Mouse (Mus musculus): ENCODE results near the gene Crybg1.

The Crybg1 gene

DNA sequence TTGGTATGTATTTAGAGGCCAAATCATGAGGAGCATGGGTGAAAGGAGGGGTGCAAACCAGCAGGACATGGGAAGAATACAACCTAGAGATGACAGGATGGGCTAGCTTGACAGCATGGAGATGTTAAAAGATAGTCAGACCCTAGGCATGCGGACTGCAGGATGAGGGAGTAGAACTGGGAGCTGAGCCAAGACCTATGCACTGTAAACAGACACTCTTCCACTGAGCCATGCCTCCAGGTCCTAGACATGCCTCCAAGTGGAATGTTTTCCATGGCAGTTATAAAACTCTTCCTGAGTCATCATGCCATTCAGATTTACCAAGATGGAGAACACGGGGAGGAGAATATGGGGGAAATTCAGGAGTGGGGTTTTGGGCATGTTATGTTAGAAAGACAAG is 53.9 kb downstream of the Crybg1 start:
- in situ Hi-C loops (cut with MboI, MseI): no loop called here

DNA sequence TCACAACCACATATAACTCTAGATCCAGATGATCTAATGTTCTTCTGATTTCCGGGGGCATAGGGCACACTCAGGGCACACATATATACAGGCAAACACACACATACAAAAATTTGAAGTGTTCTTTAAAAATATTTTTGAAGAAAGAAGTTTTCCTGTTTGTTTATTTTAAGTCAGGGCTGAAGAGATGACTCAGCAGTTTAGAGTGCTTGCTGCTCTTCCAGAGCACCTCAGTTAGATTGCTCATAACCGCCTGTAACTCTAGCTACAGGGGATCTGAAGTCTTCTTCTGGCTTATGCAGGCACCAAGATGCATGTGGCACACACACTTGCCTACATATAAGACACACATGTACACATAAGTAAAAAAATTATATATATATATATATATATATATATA is 56.9 kb downstream of the Crybg1 start:
- in situ Hi-C loops (cut with MboI, MseI): no loop called here

DNA sequence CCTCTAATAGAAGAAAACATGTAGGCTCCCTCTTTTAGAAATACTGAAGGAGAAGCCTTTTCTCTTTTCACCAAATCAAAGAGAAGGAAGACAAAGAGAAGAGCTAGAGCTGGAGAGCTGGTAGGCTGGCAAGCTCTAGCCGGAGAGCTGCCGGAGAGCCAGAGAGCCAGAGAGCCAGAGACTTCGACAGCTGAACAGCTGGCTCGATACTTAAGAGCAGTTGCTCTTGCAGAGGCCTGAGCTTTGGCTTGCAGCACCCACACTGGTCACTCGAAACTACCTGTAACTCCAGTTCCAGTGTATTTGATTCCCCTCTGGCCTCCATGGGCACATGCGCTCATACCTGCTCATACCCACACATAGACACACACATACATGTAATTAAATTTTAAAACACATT is 68.3 kb downstream of the Crybg1 start:
- in situ Hi-C loops (cut with MboI, MseI): no loop called here

DNA sequence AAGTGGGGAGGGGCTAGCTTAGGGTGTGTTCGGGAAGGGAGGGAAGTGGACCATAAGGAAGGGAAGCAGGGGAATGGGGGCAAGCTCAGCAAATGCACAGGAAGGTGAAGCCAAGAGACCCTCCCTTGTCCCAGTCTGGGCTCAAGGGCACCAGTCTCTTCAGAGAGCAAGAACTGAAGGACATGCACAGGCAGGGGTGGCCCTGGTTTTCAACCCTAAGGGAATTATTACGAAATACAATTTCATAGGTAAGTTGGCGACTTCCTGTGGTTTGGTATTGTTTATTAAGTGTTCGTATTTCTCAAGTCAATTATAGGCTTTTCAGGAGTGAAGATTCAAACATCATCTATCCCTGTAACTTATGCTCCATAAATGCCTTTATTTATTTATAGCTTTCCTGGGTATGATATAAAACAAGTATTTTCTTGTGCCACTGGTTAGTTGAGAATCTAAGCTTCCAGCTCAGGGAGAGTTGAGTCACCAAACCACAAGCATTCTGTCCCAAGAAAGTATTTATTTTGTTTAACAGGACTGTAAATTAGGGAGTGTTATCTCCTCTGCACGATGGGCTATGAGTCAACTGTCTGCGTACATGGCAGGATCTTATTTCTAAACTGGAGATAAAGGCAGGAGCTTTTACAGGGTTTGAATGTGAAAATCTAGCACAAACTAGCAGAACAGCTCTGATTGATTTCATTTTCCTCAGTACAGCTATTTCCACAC is 69.7 kb downstream of the Crybg1 start:
- in situ Hi-C loops (cut with MboI, MseI): no loop called here

DNA sequence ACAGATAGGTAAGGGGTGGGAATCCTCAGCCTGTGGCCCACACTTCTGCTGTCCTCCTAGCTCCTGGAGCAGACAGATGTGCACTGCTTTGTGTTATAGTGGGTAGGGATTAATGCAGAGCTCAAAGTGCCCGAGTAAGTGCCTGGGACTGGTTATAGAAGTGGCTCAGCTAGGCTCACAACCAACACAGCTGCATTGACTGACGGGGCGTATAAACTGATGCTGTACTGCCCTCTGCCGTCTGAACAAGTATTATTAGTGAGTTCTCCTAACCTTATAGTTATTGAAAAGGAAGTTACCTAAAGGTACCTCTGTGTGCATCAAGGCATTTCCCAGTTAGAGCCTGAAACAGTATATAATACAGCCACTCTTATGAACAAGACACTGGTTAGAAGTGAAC is 77.6 kb downstream of the Crybg1 start:
- in situ Hi-C loops (cut with MboI, MseI): loop anchor here (5.0 kb wide), 1 partner anchor 114 kb away; no protein-coding TSS in a partner anchor

DNA sequence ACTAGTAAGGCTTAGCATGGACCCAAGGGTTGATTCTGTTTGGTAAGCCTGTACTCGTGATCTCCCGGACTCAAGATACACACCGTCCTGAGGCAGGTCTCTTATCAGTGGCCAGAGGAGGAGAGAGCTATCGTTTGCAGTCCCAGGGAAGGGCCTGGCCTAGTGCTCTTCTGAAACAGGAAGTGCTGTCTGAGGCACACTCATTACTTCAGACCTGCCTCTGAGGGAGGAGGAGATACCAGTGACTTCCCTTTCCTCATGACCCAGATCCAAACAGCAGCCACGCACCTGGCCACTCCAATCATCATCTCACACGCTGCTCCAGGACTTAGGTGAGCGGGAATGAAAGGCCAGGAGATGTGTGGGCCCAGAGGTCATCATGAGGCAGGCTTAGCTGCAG is 79.5 kb downstream of the Crybg1 start:
- in situ Hi-C loops (cut with MboI, MseI): loop anchor here (10.0 kb wide), 1 partner anchor 514 kb away; no protein-coding TSS in a partner anchor

DNA sequence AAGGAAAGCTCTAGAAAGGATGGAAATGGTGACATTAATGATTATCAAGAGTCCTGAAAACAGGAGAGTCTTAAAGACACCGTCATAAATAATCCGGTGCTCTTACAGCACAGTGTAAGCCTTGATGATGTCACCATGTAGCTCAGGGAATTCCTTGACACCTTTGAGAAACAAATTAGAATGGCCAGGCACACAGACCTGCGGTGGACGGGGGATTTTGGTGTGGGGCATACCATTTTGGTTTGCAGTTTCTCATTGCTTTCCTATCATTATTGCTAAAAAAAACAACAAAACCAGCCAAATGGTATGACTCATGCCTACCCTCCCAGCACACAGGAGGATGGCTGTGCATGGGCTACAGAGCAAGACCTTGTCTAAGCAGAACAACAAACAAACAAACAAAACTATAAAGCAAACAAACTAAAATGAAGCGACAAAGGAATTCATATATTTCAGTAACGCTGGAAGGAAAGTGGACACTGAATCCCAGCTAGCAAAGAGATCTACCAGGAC is 82.7 kb downstream of the Crybg1 start:
- in situ Hi-C loops (cut with MboI, MseI): loop anchor here (10.0 kb wide), 1 partner anchor 511 kb away; no protein-coding TSS in a partner anchor

DNA sequence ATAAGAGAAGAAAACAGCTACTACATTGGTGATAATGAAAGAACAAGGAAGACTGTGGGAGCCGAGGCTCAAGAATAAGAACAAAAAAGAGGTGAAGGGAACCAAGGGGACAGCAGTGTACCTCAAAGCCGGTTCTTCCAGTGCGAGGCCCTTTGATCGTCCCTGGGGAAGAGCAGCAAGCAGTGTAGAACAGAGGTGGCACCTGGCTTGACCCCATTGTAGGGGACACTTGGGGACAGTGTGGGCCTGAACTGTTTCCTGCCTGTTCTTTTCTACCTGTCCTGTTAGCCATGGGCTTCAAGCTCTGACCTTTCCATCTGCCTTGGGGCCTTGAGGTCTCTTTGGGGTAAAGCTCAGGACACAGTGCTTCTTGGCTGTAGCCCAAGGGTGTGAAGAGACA is 85.7 kb downstream of the Crybg1 start:
- in situ Hi-C loops (cut with MboI, MseI): loop anchor here (10.0 kb wide), 1 partner anchor 508 kb away; no protein-coding TSS in a partner anchor

DNA sequence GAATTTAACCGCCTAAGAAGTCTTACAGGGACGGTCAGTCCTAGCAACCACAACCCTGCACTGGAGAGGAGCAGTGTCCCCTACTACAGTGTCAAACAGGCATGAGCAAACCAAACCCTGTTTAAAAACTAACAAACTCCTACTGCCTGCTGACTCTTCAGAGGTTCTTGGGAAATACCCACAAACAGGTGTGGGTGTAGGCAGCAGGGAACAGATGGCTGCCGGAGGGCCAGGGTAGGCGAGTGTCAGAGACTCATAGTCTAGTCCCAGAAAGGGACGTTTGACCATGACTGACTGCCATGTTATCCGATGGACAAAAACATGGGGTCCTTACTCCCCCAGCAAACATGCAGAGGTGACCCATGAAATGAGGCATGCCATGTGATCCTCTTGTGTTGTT is 97.7 kb downstream of the Crybg1 start:
- in situ Hi-C loops (cut with MboI, MseI): no loop called here

DNA sequence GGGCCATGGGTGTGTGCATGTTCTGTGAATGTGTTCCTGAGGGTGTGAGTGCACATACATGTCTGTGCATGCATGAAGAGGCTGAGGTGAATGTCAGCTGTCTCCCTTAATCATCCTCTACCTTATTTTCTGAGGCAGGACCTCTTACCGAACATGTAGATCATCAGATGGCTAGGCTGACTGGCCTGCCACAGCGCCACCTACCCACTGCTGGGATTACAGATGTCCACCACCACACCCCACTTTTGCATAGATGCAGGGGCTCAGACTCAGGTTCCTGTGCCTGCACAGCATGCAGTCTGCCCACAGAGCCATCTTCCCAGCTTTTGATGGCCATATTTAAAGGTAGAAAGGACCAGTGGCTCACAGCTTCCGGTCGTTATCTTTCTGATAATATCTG is 103.9 kb downstream of the Crybg1 start:
- in situ Hi-C loops (cut with MboI, MseI): loop anchor here (10.0 kb wide), 1 partner anchor 470 kb away; the partner anchor contains the start of gene Cd24a

DNA sequence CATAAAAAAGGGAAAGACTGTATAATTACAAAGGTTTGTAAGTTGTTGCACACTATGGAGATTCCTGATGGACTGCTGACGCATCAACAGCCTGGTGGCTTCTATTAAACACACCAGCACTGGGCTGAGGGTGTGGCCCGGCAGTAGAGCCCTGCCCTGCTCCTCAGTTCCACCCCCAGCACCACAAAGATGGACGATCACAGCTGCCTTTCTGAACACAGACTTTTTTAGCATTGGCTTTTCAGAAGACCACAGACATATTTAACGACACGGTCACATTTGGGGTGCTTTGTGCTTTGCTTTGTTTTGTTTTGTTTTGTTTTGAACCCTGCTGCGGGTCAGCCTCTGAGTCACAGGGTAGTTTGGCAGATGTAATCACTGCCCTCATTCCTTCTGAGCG is 105.0 kb downstream of the Crybg1 start:
- in situ Hi-C loops (cut with MboI, MseI): loop anchor here (10.0 kb wide), 1 partner anchor 469 kb away; the partner anchor contains the start of gene Cd24a

DNA sequence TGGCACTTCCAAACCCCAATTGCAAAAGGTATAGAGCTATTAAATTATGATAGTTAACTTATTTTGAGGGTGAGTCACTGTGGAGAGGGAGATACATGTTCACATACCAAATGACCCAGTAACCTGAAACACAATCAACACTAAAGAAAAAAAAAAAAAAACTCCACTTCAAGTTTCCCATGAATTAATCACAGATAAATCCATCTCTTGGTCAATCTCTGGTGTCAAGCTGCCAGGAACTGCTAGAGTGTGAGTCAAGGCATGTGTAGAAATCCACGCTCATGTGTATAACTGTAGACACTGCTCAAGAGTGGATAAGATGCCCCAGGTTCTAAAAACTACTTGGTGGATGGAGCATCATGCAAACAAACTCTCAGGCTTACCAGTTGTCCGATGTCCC is 109.5 kb downstream of the Crybg1 start:
- in situ Hi-C loops (cut with MboI, MseI): no loop called here

DNA sequence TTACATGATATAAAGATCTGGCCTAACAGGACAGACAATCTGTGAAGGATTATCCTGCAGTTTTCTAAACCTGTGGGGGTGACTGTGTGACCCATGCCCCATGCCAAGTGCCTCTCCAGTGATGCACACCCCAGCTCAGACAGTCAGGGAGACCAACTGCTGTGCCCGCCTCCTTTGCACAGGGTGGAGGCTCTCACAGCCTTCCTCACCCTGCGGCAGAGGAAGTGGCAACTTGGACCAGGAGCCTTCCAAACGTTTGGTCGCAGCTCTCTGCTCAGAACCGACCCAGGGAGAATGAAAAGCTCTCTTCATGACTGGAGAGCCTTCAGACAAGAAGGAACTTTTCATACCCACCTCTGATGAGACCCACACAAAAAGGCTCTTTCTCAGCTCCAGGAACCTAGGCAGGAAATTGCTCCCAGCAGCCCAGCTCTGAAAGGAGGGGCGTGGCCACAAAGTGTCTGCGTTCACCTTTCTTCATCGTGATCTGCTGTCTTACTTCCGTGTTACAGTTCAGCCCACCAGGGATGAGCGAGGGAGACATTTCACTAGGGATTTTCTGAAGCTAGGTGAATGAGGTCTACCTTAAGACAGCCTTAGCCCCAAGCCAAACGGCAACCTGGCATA is 110.6 kb downstream of the Crybg1 start:
- in situ Hi-C loops (cut with MboI, MseI): no loop called here

DNA sequence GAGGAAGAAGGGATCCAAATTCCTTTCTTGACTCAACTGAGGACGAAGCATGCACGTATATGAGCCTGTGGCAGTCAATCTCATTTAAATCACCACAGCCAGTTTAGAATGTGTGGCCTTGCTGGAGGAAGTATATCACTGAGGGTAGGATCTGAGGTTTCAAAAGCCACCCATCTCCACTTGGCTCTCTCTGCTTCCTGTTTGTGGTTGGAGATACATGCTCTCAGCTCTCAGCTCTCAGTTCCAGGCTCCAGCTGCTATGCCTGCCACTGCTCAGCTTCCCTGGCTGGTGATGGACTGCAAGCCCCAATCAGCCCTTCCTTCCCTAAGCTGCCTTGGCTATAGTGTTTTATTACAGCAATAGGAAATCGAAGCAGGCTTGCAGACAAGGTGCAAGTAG is 119.1 kb downstream of the Crybg1 start:
- in situ Hi-C loops (cut with MboI, MseI): no loop called here

DNA sequence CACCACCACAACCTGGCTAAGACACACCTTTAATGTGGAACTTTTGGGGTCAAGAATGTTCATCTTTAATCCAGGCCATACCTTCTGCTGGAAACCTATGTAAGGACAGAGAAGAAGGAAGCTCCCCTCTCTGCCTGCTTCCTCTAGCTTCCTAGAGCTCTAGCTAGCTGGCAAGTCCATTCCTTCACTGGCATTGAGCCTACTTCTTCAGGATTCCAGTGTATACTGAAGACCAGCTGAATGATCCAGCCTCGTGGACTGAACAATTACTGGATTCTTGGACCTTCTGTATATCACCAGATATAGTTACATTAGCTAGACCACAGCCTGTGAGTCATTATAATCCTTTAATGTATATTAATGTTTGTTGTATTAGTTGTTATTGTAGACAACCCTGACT is 121.4 kb downstream of the Crybg1 start:
- in situ Hi-C loops (cut with MboI, MseI): no loop called here

DNA sequence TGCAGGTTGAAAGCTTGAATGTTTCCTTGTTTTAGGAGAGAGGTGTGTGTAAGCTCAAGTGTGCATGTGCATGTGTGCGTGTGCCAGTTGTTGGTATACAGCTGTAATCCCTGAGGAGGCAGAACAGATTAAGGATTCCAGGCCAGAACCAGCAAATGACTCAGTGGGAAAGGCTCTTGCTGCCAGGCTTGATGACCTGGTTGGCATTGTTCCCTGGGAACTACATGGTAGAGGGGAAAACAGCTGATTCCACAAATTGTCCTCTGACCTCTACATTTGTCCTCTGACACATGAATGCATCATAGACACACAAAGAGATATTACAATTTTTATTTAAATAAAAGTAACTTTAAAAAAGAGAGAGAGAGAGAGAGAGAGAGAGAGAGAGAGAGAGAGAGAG is 122.5 kb downstream of the Crybg1 start:
- in situ Hi-C loops (cut with MboI, MseI): no loop called here

DNA sequence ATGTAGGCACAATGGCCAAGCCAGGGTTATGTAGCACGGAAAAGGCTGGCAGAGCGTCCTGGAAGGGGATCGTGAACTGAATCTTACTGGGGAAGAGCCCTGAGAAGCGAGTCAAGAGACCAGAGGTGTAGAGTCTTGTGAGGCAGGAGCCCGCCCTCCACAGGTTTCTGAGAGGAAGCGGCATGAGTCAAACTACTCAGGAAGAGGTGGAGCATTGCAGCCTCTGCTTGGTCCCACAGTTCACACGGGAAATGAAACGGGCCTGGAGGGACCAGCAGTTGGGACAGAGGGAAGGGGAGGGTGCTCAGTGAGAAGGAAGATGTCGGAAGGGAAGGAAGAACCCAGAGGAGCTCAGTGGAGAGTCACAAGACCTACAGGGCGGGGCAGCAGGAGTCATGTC is 123.9 kb downstream of the Crybg1 start:
- in situ Hi-C loops (cut with MboI, MseI): no loop called here

DNA sequence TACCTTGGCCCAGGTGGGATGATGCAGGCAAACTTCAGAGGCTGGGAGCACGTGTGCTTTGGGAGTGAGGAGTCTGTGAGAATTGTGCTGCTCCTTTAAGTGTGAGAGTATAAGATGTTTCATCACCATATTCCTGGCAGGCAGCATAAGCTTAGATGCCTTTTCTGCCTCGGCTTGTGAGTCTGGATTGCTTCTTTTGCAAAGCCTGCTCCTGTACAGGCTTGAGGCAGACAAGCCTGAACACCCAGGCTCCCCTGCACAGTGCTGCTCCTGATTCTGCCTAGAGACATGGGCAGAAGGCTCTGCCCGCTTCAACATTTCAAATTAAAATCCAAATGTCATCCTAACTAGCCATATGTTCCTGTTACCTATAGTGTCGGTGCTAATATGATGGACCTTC is 128.5 kb downstream of the Crybg1 start:
- in situ Hi-C loops (cut with MboI, MseI): no loop called here

DNA sequence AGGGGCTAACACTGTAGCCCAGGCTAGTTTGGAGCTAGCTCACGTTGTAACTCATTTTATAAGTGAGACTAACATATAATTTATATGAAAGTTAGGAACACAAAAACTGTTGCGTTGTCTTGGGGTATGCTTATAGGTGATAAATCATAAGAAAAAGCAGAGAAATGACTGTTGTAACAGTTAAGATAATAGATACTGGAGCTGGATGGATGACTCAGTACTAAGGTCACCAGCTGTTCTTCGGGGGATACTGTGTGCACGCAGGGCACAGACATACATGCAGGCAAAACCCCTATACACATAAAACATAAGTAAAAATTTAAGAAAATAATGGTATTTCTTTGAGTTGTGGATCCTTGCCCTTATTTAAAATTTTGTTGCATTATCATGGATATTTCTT is 130.1 kb downstream of the Crybg1 start:
- in situ Hi-C loops (cut with MboI, MseI): no loop called here

DNA sequence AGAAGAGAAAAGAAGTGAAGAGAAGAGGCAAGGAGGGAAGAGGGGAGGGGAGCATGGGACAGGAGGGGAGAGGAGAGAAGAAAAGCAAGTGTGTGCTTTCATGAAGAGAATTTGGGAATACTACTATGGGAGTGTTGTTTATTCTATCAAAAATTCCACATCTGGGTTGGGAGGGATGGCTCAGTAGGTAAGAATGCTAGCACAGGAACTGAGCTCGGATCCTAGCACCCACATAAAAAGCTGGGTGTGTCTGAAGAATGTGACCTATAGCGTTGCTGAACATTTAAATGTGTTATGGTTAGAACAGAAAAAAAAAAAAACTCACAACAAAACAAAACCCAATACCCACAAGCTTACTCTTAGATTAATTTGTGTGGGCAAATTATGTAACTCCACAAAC is 133.0 kb downstream of the Crybg1 start:
- in situ Hi-C loops (cut with MboI, MseI): no loop called here

DNA sequence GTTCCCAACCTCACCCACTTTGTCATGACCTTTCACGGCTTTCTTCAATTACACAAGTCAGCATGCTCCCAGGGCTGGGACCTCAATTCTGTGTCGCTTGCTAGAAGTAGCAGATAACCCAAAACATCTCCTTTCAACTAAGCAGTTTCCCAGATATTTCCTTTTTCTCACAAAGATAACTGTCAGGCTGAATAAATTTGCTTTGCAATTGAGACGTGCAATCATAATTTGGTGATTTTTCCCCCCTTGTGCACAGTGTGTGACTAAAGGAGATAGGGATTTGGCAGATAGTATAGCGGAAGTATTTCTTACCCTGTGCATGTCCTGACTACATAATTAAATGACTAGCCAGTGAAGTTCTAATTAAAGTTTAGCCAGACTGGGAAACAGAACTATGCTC is 134.8 kb downstream of the Crybg1 start:
- in situ Hi-C loops (cut with MboI, MseI): no loop called here

DNA sequence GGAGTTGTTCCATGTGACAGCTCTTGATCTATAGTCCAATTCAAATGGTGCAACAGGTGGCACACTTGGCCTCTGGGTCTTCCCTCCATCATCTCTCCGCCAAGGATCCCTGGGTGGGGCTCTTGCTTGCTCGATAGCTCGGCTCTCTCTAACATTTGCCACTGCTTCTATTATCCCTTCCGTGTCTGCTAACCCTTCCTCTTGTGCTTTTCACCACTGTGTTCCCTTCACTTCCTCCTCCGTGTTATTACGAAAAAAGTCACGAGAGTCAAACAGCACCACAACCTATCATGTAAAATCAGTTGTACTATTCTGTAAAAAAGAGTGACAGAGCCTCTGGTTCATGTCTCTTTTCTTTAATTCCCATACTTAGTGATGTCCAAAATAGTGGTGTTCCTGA is 137.2 kb downstream of the Crybg1 start:
- in situ Hi-C loops (cut with MboI, MseI): no loop called here

DNA sequence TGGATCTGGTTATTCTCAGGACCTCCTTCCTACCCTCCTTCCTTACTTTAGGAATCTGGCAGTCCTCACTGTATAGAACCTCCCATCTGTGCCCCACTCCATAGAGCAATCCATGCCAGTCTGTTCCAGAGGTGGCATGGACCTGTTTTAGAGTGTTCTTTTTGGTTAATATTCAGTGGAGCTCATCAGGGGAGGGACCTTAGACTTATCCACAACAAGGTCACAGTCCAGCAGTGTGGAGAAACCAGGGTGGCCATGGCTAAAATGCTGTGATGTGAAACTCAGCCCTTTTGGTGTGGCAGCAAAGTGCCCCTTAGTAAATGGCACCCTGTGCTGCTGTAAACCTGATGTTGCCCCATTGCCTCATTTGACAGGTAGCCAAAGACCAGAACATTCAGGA is 139.8 kb downstream of the Crybg1 start:
- in situ Hi-C loops (cut with MboI, MseI): loop anchor here (10.0 kb wide), 1 partner anchor 446 kb away; no protein-coding TSS in a partner anchor

Data from regulatory T cell (primary cell).